Mouse (Mus musculus) bone marrow macrophage, adult 2 months (primary cell): ENCODE measurements around the gene Scnn1b.

ENCODE experiments used
- CTCF ChIP-seq: IDR thresholded peaks from 2 replicates; pipeline ENCODE4 v1.5.1; 2012; ENCODE audit warnings: low read depth, mild to moderate bottlenecking, low read length, moderate library complexity
- POLR2A ChIP-seq: IDR thresholded peaks from 2 replicates; pipeline ENCODE4 v1.6.1; 2012; ENCODE audit warnings: mild to moderate bottlenecking, low read depth, low read length, borderline replicate concordance

- TF ChIP-seq CTCF (no peak), POLR2A (no peak)
Measured at GRCm38 (mm10) chr7:121939244-121939643, 74.4 kb downstream of the Scnn1b start.
